Mouse (Mus musculus): ENCODE results near the gene Gm648.
A peak's percentile ranks its signal among the peaks of the same experiment; 100 is the strongest.
"Not testable (repeated sequence)": the region's sequence is repeated elsewhere in the genome, so short reads cannot be mapped to it uniquely, and the experiment has no call there.

Gene Gm648

DNA sequence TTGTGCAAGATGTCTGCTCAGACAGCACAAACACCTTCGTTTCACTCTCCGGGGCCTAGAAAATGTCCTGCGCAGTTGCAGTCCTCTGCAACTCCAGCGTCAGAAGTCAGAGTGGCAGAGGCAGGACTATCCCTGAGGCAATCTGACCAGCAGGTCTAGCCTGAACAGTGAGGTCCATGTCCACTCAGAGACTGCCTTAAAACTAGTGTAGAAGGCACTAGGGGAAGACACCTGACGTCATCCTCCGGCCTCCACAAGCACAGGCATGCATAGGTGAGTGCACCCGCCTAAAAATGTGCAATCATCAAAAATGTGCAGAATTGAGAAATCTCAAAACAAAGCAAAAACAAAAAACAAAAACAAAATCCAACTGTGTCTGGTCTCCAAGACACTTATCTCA, at the start of gene Gm648:
Gene Gm648 (minus strand): TSS at position 101 of the 400 bp plus-strand sequence.
- DNase-seq = no peak

DNA sequence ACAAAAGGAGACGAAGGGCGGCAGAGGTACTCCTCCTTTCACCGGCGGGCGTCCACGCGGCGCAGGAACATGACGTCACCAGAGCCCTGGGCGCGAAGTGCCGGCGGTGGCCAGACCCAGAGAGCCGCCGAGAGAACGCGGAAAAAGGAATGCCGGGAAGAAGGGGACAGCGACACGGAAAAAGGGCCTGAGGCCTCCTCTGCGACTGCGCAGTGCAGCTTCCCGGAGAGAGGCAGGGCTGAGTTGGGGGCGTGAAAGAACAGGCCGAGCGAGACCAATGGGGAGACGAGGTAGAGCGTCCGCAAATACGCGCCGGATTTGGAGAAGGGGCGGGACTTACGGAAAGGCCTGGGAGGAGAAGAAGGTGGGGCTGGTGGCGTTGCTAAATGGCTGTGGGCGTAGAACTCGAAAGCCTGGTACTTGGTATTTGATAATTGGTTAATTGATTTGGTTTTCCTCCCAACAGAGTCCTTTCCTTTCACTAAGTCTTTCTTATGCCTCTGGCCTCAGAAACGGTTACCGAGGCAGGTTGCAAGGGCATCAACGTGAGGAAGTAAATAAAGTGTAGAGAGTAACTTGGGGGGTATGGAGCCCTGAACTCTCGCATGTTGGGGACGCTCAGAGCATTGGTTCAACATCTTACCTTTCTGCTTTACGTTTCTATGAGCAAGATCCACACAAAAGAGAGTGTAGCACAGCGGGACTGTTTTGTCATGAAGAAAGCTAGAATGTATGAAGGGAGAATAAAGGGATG, 48.7 kb upstream of the Gm648 start, which contains the start of gene Mmgt1:
Gene Mmgt1 (minus strand): TSS at position 183 of the 754 bp plus-strand sequence.
- DNase-seq = peak; percentile 95

DNA sequence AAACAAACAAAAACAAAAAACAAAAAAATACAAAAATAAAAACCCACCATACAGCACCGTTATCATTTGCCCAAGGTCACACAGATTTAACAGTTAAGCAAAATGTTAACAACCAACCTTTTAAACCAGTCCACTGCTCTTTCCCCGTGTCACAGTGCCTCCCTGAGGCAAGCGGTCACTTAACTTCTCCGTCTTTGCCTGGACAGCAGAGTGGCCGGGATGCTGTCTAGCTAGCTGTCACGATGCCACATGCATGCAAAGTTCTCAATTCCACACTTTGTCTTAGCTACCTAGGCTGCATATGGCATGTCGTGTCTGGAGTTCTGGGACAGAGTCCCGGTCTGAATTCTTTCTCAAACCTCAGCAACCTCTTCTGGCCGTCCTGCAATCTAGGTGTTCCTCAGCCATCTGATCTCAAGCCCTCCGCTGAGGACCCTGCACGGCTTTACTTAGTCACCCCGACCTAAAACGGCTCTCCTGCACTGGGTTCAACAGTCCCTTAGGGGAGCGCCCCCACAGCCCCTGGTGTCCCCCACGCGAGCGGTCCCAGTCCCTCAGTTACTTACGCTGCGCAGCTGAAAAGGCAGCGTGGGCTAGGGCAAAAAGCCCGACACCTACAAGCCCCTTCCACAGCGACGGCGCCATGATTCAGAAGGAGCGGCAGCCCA, 47.9 kb upstream of the Gm648 start:
- DNase-seq = no peak

DNA sequence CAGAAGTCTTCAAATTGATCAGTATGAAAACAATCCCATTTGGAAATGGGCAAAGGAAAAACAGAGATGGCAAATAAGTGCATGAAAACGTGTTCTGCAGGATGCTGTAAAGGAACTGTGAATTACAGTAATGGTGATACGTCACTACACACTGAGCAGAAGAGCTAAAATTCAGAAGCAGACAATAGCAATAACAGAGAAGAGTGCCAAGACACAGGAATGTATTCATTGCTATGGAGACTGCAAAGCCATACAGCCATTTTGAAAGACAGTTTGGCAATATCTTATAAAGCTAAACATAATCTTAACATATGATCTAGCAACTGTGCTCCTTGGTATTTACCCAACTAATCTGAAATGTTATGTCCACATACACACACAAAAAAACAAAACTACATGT, 28.8 kb upstream of the Gm648 start:
- DNase-seq = no peak

DNA sequence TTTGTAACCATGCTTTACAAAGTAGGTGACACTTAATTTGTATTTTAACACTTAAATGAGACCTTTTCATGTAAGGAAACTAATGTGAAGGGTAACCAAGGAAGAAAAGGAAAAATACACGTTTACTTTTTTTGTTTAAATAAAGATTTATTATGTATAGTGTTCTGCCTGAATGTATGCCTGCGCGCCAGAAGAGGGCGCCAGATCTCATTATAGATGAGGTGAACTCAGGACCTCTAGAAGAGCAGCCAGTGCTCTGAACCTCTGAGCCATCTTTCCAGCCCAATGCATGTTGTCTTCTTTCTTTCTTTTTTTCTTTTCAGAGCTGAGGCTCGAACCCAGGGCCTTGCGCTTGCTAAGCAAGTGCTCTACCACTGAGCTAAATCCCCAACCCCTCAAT, 23.1 kb upstream of the Gm648 start:
- no peak for DNase-seq

DNA sequence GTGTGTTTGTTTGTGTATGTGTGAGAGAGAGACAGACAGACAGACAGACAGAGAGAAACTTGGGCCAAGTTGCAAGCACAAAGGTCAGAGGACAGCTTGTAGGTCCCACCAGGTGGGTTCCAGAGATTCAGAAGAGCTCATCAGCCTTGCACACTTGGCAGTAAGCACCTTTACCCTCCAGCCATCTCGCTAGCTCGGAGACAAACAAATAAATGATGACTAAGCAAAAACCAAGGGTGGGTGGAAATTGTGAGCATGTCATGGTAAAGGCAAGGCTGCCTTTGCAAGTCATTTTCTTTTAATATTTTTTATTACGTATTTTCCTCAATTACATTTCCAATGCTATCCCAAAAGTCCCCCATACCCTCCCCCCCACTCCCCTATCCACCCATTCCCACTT, 4.2 kb upstream of the Gm648 start:
- DNase-seq = no peak

DNA sequence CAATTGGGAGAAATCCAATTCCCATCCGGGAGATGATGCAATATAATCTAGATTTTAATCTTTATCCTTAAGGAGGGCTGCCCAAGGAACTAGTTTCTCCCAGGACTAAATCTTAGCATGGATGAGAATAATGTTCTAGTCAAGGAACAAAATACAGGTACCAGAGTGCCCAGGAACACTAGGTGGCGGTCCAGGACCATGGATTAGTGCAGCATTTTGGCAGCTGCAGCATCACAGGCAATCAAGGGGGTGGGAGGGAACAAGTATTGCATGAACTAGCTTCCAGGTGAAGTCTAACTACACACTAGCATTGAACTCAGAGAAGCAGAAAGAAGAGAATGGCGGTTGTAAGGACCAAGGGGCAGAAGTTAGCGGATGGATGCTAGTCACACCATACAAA, 12.2 kb downstream of the Gm648 start:
- DNase-seq = no peak

DNA sequence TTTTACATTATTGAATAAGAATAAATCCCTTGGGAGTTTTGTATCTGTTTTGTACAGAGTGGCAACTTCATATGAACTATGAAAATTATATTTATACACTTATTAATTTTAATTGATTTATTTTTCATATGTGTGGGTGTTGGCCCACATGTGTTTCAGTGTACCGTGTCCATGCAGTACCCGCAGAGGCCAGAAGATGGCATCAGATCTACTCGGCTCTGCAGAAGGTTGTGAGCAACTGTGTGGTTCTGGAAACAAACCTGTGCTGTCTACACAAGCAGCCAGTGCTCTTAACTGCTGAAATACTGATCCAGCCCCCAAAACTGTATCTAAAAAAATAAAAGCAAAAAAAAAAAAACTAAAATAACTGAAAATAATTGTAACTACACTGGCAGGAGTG, 18.1 kb downstream of the Gm648 start:
- DNase-seq = peak; percentile 56

DNA sequence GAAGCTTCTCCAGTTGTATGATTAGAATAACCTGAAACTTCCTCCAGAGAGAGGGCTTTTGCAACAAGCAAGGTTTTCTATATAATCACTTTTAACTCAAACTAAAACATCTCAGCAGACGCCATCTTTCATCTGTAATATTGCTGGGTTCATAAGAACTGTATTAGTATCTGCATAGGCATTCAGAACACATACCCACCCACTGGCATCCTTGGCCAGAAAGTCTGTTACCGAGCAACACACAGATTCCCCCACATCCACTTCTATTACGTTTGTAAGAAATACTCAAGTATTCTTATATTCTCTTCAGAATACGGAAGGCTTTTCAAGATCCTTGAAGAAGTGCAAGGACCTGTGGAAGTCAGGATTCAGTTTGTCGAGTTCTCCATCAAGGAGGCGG, 25.0 kb downstream of the Gm648 start, which contains the start of gene Gm10477:
Gene Gm10477 (plus strand): TSS at position 301 of the 400 bp plus-strand sequence.
- DNase-seq = not testable (repeated sequence)

DNA sequence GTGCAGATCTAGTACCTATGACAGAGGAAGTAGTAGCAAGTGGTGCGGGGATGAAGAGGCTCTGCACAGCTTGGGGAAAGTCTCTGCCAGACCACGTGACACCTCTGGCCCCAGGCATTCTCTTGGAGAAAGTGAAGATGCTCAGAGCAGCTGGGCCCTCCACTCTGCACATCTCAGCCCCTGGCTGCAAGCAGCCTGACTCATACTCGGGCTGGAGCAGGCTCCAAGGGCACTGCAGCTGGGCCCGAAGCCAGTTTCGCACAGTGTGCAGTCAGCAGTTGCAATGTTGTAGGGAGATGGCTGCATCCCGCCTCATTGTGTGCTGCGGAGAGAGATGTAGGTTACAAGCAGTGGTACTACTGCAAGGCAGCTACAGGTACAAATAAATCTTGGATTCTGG, 52.2 kb downstream of the Gm648 start:
- DNase-seq = no peak

All from right cerebral cortex, adult 18-20 months (tissue).